10 mouse cellular contexts compared by ENCODE assay signal in genomic region chr5:39417121-39417844, GRCm38 (mm10).
DNase-seq lines count a peak whose midpoint lies in the region; ATAC-seq lines count a peak whose summit lies in the region.
"Had no signal": no experiment of that assay in that cellular context is flagged by ENCODE, and none has a peak within 500 bp of the region (broad histone marks: within the 10 kb centered on the region; RNA-seq: fewer than 3 reads in every experiment).

No protein-coding gene starts in this region.

- H3K36me3 ChIP-seq in forebrain, embryonic 14.5 days (ENCODE audit: control insufficient read depth, insufficient read depth, low read length) = no peaks in the 10 kb centered on the region
- H3K36me3 ChIP-seq in forebrain, embryonic 10.5 days (replicated peaks) = no peaks in the 10 kb centered on the region
- no peaks in the 10 kb centered on the region for H3K36me3 ChIP-seq in midbrain, embryonic 16.5 days (ENCODE audit: control insufficient read depth, insufficient read depth, low read length)
- H3K36me3 ChIP-seq: liver, embryonic 15.5 days had no signal

- no peaks in the 10 kb centered on the region for H3K9me3 ChIP-seq in forebrain, embryonic 14.5 days (replicated peaks; ENCODE audit: control insufficient read depth, low read length)
- H3K9me3 ChIP-seq in forebrain, embryonic 10.5 days = no peaks in the 10 kb centered on the region
- H3K9me3 ChIP-seq in midbrain, embryonic 16.5 days (replicated peaks; ENCODE audit: control insufficient read depth, low read length, poor library complexity, severe bottlenecking) = no peaks in the 10 kb centered on the region
- H3K9me3 ChIP-seq: liver, embryonic 15.5 days had no signal

- H3K9ac ChIP-seq in forebrain, embryonic 14.5 days (ENCODE audit: low read length) = no peak overlapping the region
- no peak overlapping the region for H3K9ac ChIP-seq in midbrain, embryonic 16.5 days (ENCODE audit: low read depth, low read length)
- H3K9ac ChIP-seq: liver, embryonic 15.5 days had no signal

- no peak overlapping the region for H3K27ac ChIP-seq in forebrain, embryonic 14.5 days (ENCODE audit: low read depth, low read length)
- H3K27ac ChIP-seq in forebrain, embryonic 10.5 days = no peak overlapping the region
- H3K27ac ChIP-seq in midbrain, embryonic 16.5 days (ENCODE audit: low read length) = no peak overlapping the region
- H3K27ac ChIP-seq: liver, embryonic 15.5 days had no signal

- ATAC-seq in forebrain, embryonic 14.5 days = peak; percentile 42; the same call in 1 of the 2 replicates
- ATAC-seq in midbrain, embryonic 16.5 days = peak; percentile 68; the same call in 1 of the 2 replicates
- ATAC-seq: CD4-positive, CD25-positive, alpha-beta regulatory T cell, adult 4 months had no signal

- no peak overlapping the region for H3K4me3 ChIP-seq in forebrain, embryonic 14.5 days (ENCODE audit: low read depth, low read length)
- no peak overlapping the region for H3K4me3 ChIP-seq in forebrain, embryonic 10.5 days
- H3K4me3 ChIP-seq in midbrain, embryonic 16.5 days (ENCODE audit: low read depth, low read length) = no peak overlapping the region
- H3K4me3 ChIP-seq: liver, embryonic 15.5 days had no signal

- H3K4me2 ChIP-seq in forebrain, embryonic 14.5 days (ENCODE audit: low read length) = no peak overlapping the region
- no peak overlapping the region for H3K4me2 ChIP-seq in midbrain, embryonic 16.5 days (ENCODE audit: low read length)
- H3K4me2 ChIP-seq: liver, embryonic 15.5 days had no signal

- H3K4me1 ChIP-seq in forebrain, embryonic 14.5 days (ENCODE audit: control insufficient read depth, insufficient read depth, low read length) = peaks cover 8% of the 10 kb centered on the region
- peaks cover 14% of the 10 kb centered on the region for H3K4me1 ChIP-seq in forebrain, embryonic 10.5 days
- H3K4me1 ChIP-seq in midbrain, embryonic 16.5 days (ENCODE audit: control insufficient read depth, insufficient read depth, low read length) = no peaks in the 10 kb centered on the region
- H3K4me1 ChIP-seq: liver, embryonic 15.5 days had no signal

- H3K27me3 ChIP-seq in forebrain, embryonic 14.5 days (replicated peaks; ENCODE audit: control insufficient read depth, insufficient read depth, low read length) = no peaks in the 10 kb centered on the region
- H3K27me3 ChIP-seq in forebrain, embryonic 10.5 days (ENCODE audit: poor library complexity, severe bottlenecking) = no peaks in the 10 kb centered on the region
- no peaks in the 10 kb centered on the region for H3K27me3 ChIP-seq in midbrain, embryonic 16.5 days (ENCODE audit: control insufficient read depth, insufficient read depth, low read depth, low read length)
- H3K27me3 ChIP-seq: liver, embryonic 15.5 days had no signal

- 25% methylated on average over 11 of the region's 11 CpGs for WGBS in forebrain, embryonic 14.5 days
- 65% methylated on average over 11 of the region's 11 CpGs for WGBS in forebrain, embryonic 10.5 days
- WGBS in midbrain, embryonic 16.5 days = 46% methylated on average over 11 of the region's 11 CpGs

- DNase-seq in forebrain, embryonic 14.5 days (ENCODE audit: low spot score) = peak; percentile 55
- DNase-seq in forebrain, embryonic 10.5 days (ENCODE audit: extremely low spot score, low spot score) = no peak
- peak; percentile 35 to 38 for DNase-seq in cerebellum, postnatal 10 days
- DNase-seq in layer of hippocampus, adult 9-11 months = peak; percentile 73
- no peak for DNase-seq in kidney, adult 18-20 months
- no peak for DNase-seq in urinary bladder, postnatal 14 days (ENCODE audit: low spot score)
- no peak for DNase-seq in spleen, postnatal 10 days (ENCODE audit: low spot score in 2 of 2)

Comparison
In these comparisons a context has a peak if more than half of its experiments do, and no peak if none do; other contexts are left out.
1. DNase-seq: peak in forebrain, embryonic 14.5 days (single experiment), cerebellum, postnatal 10 days (2 of 2) and layer of hippocampus, adult 9-11 months (single experiment); none in forebrain, embryonic 10.5 days (single experiment), kidney, adult 18-20 months (single experiment), urinary bladder, postnatal 14 days (single experiment) and spleen, postnatal 10 days (0 of 2).